Mouse (Mus musculus): Measurements from ENCODE around the gene Dhx30. TPM values are rescaled to one million over a fixed set of nuclear protein-coding genes. Genes with fewer than 3 reads are reported as not detected.

The Dhx30 gene
- polyA plus RNA-seq, 1 experiment = not detected

DNA sequence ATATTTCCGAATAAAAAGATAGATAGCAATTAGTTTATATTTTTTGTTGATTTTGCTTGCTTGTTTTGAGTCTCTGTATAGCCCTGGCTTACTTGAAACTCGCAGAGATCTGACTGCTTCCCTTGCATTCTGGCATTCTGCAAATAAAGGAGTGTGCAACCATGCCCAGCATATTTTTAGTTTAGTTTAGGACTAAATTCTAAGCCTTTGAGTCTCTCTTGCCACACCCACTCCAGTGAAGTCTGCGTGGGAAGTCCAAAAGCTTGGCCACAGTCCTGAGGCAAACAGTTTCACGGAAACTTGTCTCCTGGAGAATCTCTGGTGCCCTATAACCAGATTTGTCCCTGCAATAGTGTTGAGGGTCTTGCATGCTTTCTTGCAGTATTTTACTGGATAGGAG is 73.3 kb downstream of the Dhx30 start:
- TF ChIP-seq CTCF (IDR thresholded peaks at IDR 0.05; ENCODE audit: insufficient read depth, low read depth, low read length) (no peak), POLR2A (IDR thresholded peaks at IDR 0.05; ENCODE audit: insufficient read depth, low read depth, low read length) (no peak)
- no peak overlapping the region for H3K27ac ChIP-seq (ENCODE audit: insufficient read depth, low read depth, low read length)
- H3K4me1 ChIP-seq (ENCODE audit: control insufficient read depth, insufficient read depth, low read length) = no peaks in the 10 kb centered on the region
- 47% methylated on average over 4 of the region's 4 CpGs for WGBS
- no peak overlapping the region for H3K4me3 ChIP-seq (ENCODE audit: insufficient read depth, low read depth, low read length)

GRCm38 (mm10) chr9:110038485-110038884 is 79.1 kb downstream of the Dhx30 start:
- Histone ChIP-seq H3K4me1 (ENCODE audit: control insufficient read depth, insufficient read depth, low read length) (peaks cover 10% of the 10 kb centered on the region), H3K27ac (ENCODE audit: insufficient read depth, low read depth, low read length) (peak overlapping the region; percentile 54), H3K4me3 (ENCODE audit: insufficient read depth, low read depth, low read length) (no peak overlapping the region)
- 63% methylated on average over 2 of the region's 2 CpGs for WGBS
- no peak for TF ChIP-seq POLR2A (IDR thresholded peaks at IDR 0.05; ENCODE audit: insufficient read depth, low read depth, low read length)
- no peak for TF ChIP-seq CTCF (IDR thresholded peaks at IDR 0.05; ENCODE audit: insufficient read depth, low read depth, low read length)

DNA sequence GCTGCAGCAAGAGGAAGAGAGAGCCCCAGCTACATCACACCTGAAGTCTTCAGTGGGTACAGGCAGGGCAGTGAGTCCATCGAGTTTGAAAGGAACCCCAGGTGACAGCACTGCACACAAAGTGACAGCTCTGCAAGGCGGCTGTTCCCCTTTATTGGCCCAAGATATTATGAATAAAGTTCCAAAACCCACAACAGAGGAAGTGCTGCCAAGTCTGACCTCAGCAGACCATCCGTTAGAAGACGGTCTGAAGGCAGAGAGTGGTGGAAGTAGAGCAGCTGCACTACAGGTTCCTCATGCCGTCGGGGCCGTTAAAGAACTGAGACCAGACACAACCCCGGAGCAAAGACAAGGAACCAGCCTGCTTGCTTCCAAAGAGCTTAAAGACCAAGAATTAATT is 79.7 kb downstream of the Dhx30 start:
- 56% methylated on average over 8 of the region's 8 CpGs for WGBS
- Histone ChIP-seq H3K27ac (ENCODE audit: insufficient read depth, low read depth, low read length) (peak overlapping the region; percentile 54), H3K4me3 (ENCODE audit: insufficient read depth, low read depth, low read length) (no peak overlapping the region), H3K4me1 (ENCODE audit: control insufficient read depth, insufficient read depth, low read length) (peaks cover 10% of the 10 kb centered on the region)
- TF ChIP-seq POLR2A (IDR thresholded peaks at IDR 0.05; ENCODE audit: insufficient read depth, low read depth, low read length) (no peak), CTCF (IDR thresholded peaks at IDR 0.05; ENCODE audit: insufficient read depth, low read depth, low read length) (no peak)

DNA sequence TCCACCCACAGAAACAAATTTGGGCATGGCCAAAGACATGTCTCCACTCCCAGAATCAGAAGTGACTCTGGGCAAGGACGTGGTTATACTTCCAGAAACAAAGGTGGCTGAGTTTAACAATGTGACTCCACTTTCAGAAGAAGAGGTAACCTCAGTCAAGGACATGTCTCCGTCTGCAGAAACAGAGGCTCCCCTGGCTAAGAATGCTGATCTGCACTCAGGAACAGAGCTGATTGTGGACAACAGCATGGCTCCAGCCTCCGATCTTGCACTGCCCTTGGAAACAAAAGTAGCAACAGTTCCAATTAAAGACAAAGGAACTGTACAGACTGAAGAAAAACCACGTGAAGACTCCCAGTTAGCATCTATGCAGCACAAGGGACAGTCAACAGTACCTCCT is 82.5 kb downstream of the Dhx30 start:
- Histone ChIP-seq H3K4me1 (ENCODE audit: control insufficient read depth, insufficient read depth, low read length) (peaks cover 10% of the 10 kb centered on the region), H3K4me3 (ENCODE audit: insufficient read depth, low read depth, low read length) (no peak overlapping the region), H3K27ac (ENCODE audit: insufficient read depth, low read depth, low read length) (no peak overlapping the region)
- TF ChIP-seq POLR2A (IDR thresholded peaks at IDR 0.05; ENCODE audit: insufficient read depth, low read depth, low read length) (no peak), CTCF (IDR thresholded peaks at IDR 0.05; ENCODE audit: insufficient read depth, low read depth, low read length) (no peak)
- 78% methylated on average over 4 of the region's 4 CpGs for WGBS

Other genes with a start within 250 kb of the Dhx30 start
- not detected in 2 replicates for gene Cdc25a, start 242.3 kb downstream of the Dhx30 start, polyA plus RNA-seq (2012; ENCODE audit: insufficient read depth, insufficient read length, low replicate concordance, missing spikeins)
- 93.0 and 647 TPM in 2 replicates for gene Map4, start 186.4 kb downstream of the Dhx30 start, polyA plus RNA-seq (2012; ENCODE audit: insufficient read depth, insufficient read length, low replicate concordance, missing spikeins)
- gene Smarcc1, start 122 bp downstream of the Dhx30 start, polyA plus RNA-seq (2012; ENCODE audit: insufficient read depth, insufficient read length, low replicate concordance, missing spikeins) = 76.6 and 106 TPM in 2 replicates
- gene Cspg5, start 126.0 kb upstream of the Dhx30 start, polyA plus RNA-seq (2012; ENCODE audit: insufficient read depth, insufficient read length, low replicate concordance, missing spikeins) = 129 TPM in 1 of 2 replicates, not detected in the other
- gene Elp6, start 187.3 kb upstream of the Dhx30 start, polyA plus RNA-seq (2012; ENCODE audit: insufficient read depth, insufficient read length, low replicate concordance, missing spikeins) = not detected in 2 replicates
- gene Scap, start 215.5 kb upstream of the Dhx30 start, polyA plus RNA-seq (2012; ENCODE audit: insufficient read depth, insufficient read length, low replicate concordance, missing spikeins) = not detected in 2 replicates

All from olfactory bulb, adult 2 months (tissue).